Mouse (Mus musculus) stomach, postnatal 0 days (tissue): ENCODE results near the gene Wfikkn1.

ENCODE experiments used
- CTCF ChIP-seq: IDR thresholded peaks from 2 replicates; pipeline ENCODE4 v1.5.1; 2016; ENCODE audit warnings: antibody characterized with exemption, low read depth, mild to moderate bottlenecking, moderate library complexity
- EP300 ChIP-seq: optimal IDR thresholded peaks from 2 replicates; pipeline ENCODE3; 2016; ENCODE audit warnings: antibody characterized with exemption

DNA sequence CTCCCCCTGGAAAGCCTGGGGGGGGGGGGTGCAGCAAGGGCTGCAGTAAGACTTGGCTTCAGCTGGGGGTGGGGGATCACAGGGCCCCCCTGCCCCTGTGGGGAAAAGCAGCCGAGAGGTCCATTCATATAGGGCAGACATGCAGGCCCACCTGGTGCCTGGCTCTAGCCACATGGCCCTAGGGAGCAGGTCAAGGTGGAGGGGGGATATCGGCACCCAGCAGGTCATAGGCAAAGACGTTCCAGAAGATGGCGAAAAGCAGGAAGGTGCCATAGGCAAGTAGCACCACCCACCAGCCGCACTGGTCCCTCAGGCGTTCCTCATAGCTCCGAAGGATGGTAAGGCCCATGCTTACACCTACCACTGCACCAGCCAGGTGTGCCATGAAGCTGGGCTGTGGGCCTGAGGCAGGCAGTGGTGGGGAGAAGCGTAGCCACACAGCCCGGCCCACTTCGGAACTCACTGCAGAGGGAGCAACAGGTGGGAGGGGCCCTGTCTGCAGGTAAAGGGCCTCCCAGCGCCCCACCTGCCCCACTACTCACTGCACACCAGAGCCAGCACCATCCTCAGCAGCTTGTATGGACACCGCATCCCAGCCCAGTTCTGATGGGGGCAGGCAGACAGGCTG lies 45.9 kb downstream of the Wfikkn1 start:
- TF ChIP-seq CTCF (no peak), EP300 (no peak)
